Mouse (Mus musculus) ES-Bruce4 (cell line): Measurements from ENCODE around the gene Olr1. TPM values are rescaled to one million over a fixed set of nuclear protein-coding genes. Genes with fewer than 3 reads are reported as not detected.

Source experiments
- H3K27ac ChIP-seq: 2 replicates; pipeline ENCODE4 v1.5.1; 2012; ENCODE audit warnings: low read length, inconsistent platforms; ENCODE audit not compliant: insufficient read depth
- H3K27me3 ChIP-seq: 2 replicates; pipeline ENCODE4 v1.6.1; 2012; ENCODE audit warnings: mild to moderate bottlenecking, low read length, inconsistent platforms; ENCODE audit not compliant: control insufficient read depth, poor library complexity, insufficient read depth, severe bottlenecking
- H3K36me3 ChIP-seq: 2 replicates; pipeline ENCODE4 v1.6.1; 2012; ENCODE audit warnings: inconsistent platforms, mild to moderate bottlenecking, low read length, moderate library complexity; ENCODE audit not compliant: control insufficient read depth, poor library complexity, insufficient read depth, severe bottlenecking
- H3K4me1 ChIP-seq: one replicate; pipeline ENCODE4 v1.8.1; 2011; ENCODE audit warnings: low read length; ENCODE audit not compliant: control insufficient read depth, insufficient read depth
- H3K4me3 ChIP-seq: 2 replicates; pipeline ENCODE4 v1.5.1; 2011; ENCODE audit warnings: low read depth, mild to moderate bottlenecking, low read length
- H3K9ac ChIP-seq: 2 replicates; pipeline ENCODE4 v1.6.1; 2012; ENCODE audit warnings: low read depth, mild to moderate bottlenecking, inconsistent platforms; ENCODE audit not compliant: poor library complexity, severe bottlenecking
- H3K9me3 ChIP-seq: replicated peaks from 2 replicates; pipeline ENCODE4 v1.6.1; 2012; ENCODE audit warnings: mild to moderate bottlenecking, low read length, inconsistent platforms; ENCODE audit not compliant: control insufficient read depth, poor library complexity, insufficient read depth, severe bottlenecking
- CTCF ChIP-seq: IDR thresholded peaks from one replicate; pipeline ENCODE4 v1.8.1; 2011; ENCODE audit warnings: low read depth, low read length
- EP300 ChIP-seq: IDR thresholded peaks from 2 replicates; pipeline ENCODE4 v1.6.1; 2011; ENCODE audit warnings: low read depth, low read length; ENCODE audit not compliant: insufficient read depth
- POLR2A ChIP-seq: IDR thresholded peaks from one replicate; pipeline ENCODE4 v1.8.1; 2011; ENCODE audit warnings: low read length; ENCODE audit not compliant: insufficient read depth
- polyA plus RNA-seq: library from polyadenylated mRNA; stranded (reverse); fragments of >200 nt; gene quantifications from 2 replicates; pipeline ENCODE4 v1.2.4, GENCODE M21; 2011; ENCODE audit warnings: low read depth; ENCODE audit not compliant: missing spikeins, insufficient read depth, insufficient read length

The Olr1 gene
- polyA plus RNA-seq, 1 experiment, result 1.3 TPM

DNA sequence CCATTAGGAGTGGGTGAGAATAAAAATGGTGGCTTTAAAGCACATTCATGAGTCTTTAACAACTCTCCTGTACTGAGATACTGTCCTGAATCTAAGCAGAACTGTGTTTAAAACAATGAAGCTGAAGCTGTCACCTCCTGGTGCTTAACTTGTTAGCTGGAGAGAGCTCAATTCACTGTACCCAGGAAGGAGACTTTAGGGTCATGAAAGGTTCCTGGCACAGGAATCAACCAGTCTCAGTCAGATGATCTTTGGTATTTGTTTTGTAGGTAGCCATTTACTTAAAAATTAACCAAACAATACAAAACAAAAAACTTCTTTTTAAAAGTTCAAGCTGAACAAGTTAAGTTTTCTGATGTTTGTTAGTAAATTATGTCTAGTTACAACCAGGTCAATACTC is 23.3 kb upstream of the Olr1 start:
- no peaks in the 10 kb centered on the region for H3K9me3 ChIP-seq
- TF ChIP-seq POLR2A (no peak), CTCF (no peak), EP300 (no peak)

GRCm38 (mm10) chr6:129529605-129530004 is 22.6 kb upstream of the Olr1 start:
- no peak overlapping the region for H3K27ac ChIP-seq
- no peaks in the 10 kb centered on the region for H3K9me3 ChIP-seq
- TF ChIP-seq POLR2A (no peak), EP300 (no peak), CTCF (no peak)
- no peaks in the 10 kb centered on the region for H3K4me1 ChIP-seq
- no peaks in the 10 kb centered on the region for H3K36me3 ChIP-seq
- H3K9ac ChIP-seq, result no peak overlapping the region
- H3K27me3 ChIP-seq, result no peaks in the 10 kb centered on the region
- no peak overlapping the region for H3K4me3 ChIP-seq

More for the DNA sequence above, 23.3 kb upstream of the Olr1 start:
- H3K36me3 ChIP-seq, result no peaks in the 10 kb centered on the region
- no peak overlapping the region for H3K4me3 ChIP-seq
- H3K4me1 ChIP-seq, result no peaks in the 10 kb centered on the region
- H3K27ac ChIP-seq, result no peak overlapping the region
- no peaks in the 10 kb centered on the region for H3K27me3 ChIP-seq
- H3K9ac ChIP-seq, result no peak overlapping the region

GRCm38 (mm10) chr6:129527416-129527815 is 20.5 kb upstream of the Olr1 start:
- TF ChIP-seq CTCF (no peak), POLR2A (no peak), EP300 (no peak)

DNA sequence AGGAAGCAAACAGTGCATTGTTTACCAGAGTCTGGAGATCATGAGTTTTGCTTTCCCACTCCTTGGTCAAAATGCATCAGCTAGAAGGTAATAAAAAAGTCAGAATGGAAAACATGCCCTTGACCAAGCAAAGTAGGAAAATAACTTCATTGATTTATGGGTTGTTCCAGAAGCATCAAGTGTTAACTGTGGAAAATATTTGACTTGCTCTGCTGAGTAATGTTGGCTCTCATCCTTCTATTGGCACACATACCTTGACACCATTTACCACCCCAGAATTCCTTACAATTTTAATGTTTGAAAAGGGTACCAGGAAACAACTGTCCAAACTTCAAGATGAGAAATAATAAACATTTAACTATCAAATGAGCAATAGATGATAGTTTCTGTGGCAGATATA is 19.1 kb upstream of the Olr1 start:
- no peaks in the 10 kb centered on the region for H3K4me1 ChIP-seq
- no peaks in the 10 kb centered on the region for H3K36me3 ChIP-seq
- no peaks in the 10 kb centered on the region for H3K9me3 ChIP-seq
- no peak overlapping the region for H3K9ac ChIP-seq
- TF ChIP-seq CTCF (no peak), EP300 (no peak), POLR2A (no peak)
- no peak overlapping the region for H3K27ac ChIP-seq
- H3K27me3 ChIP-seq, result no peaks in the 10 kb centered on the region
- no peak overlapping the region for H3K4me3 ChIP-seq

More at GRCm38 (mm10) chr6:129527416-129527815, 20.5 kb upstream of the Olr1 start:
- Histone ChIP-seq H3K36me3 (no peaks in the 10 kb centered on the region), H3K4me3 (no peak overlapping the region), H3K27ac (no peak overlapping the region), H3K27me3 (no peaks in the 10 kb centered on the region), H3K9me3 (no peaks in the 10 kb centered on the region), H3K4me1 (no peaks in the 10 kb centered on the region), H3K9ac (no peak overlapping the region)

- H3K4me3 ChIP-seq, result no peak overlapping the region
- H3K4me1 ChIP-seq, result no peaks in the 10 kb centered on the region
- H3K27ac ChIP-seq, result no peak overlapping the region
- no peaks in the 10 kb centered on the region for H3K27me3 ChIP-seq
- H3K9me3 ChIP-seq, result no peaks in the 10 kb centered on the region
- TF ChIP-seq CTCF (no peak), POLR2A (no peak), EP300 (no peak)
- H3K9ac ChIP-seq, result no peak overlapping the region
- no peaks in the 10 kb centered on the region for H3K36me3 ChIP-seq
Observed at GRCm38 (mm10) chr6:129517752-129518408, 10.9 kb upstream of the Olr1 start.

GRCm38 (mm10) chr6:129516388-129516787 is 9.4 kb upstream of the Olr1 start:
- H3K36me3 ChIP-seq, result no peaks in the 10 kb centered on the region
- H3K27ac ChIP-seq, result no peak overlapping the region
- no peaks in the 10 kb centered on the region for H3K27me3 ChIP-seq
- no peak overlapping the region for H3K9ac ChIP-seq
- TF ChIP-seq CTCF, result no peak
- no peak for TF ChIP-seq POLR2A
- no peak for TF ChIP-seq EP300
- no peaks in the 10 kb centered on the region for H3K9me3 ChIP-seq
- no peak overlapping the region for H3K4me3 ChIP-seq
- no peaks in the 10 kb centered on the region for H3K4me1 ChIP-seq
